Mouse (Mus musculus) left cerebral cortex, postnatal 4 days (tissue): ENCODE measurements around the gene Fa2h. TPM values are rescaled to one million over a fixed set of nuclear protein-coding genes. Genes with fewer than 3 reads are reported as not detected.
A peak's percentile ranks its signal among the peaks of the same experiment; 100 is the strongest.
"Not testable (repeated sequence)": the region's sequence is repeated elsewhere in the genome, so short reads cannot be mapped to it uniquely, and the experiment has no call there.

Experiments
- DNase-seq: peaks from one replicate; pipeline ENCODE4 v3.0.0-alpha.2; 2022
- intact Hi-C: fragments of 180-260 bp; cut with DNase I; formaldehyde crosslinking; loops from one replicate; pipeline ENCODE4 v1.15.1; 2025
- total RNA-seq, 2 experiments: library from RNA; stranded (reverse); gene quantifications; 2 replicates each; pipeline ENCODE4 v1.2.3; 2021

Gene Fa2h
- total RNA-seq, 2 experiments from 2014 or later: 0.62 to 1.1 TPM

DNA sequence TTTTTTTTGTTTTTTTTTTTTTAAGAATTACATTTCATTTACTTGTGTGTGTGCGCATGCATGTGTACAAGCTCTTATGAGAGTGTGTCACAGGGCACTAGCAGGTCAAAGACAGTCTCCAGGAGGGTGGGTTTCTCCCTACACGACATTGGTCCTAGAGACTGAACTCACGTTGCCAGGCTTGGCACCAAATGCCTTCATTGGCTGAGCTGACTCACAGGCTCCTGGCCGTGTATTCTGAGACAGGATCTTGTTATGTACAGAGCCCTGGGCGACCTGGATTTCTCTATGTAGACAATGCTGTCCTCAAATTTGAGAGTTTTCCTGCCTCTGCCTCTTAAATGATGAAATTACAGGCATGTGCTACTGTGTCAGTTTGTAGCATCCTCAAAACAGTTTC lies 33.7 kb downstream of the Fa2h start:
- intact Hi-C loops: no loop called here
- DNase-seq: no peak

DNA sequence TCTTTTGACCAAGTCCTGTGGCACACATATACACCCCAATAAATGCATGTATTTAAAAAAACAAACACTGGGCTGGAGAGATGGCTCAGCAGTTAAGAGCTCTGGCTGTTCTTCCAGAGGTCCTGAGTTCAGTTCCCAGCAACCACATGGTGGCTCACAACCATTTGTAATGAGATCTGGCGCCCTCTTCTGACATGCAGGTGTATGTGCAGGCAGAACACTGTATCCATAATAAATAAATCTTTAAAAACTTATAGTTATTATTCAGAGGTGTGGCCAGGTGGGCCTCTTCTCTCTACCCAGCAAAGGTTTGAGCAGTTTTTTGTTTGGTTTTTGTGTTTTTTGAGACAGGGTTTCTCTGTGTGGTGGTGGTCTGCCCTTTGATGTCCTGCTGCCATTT lies 34.7 kb downstream of the Fa2h start:
- DNase-seq: no peak
- intact Hi-C loops: no loop called here

DNA sequence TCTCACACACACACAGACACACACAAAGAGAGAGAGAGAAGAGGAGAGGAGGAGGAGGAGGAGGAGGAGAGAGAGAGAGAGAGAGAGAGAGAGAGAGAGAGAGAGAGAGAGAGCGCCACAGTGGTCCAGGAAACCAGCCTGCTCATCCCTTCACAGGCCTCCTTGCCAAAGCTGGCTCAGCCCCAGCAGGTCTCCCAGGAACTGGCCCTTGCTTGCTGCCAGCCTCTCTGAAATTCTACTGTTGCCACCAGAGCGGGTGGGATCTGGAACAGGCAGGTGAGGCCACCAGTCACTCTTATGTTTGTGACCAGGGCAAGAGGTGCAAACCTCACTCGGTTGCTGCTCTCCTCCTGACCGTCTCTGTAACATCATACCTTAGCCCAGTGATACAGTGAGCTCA lies 36.2 kb downstream of the Fa2h start:
- peak; percentile 84 for DNase-seq
- intact Hi-C loops: no loop called here

DNA sequence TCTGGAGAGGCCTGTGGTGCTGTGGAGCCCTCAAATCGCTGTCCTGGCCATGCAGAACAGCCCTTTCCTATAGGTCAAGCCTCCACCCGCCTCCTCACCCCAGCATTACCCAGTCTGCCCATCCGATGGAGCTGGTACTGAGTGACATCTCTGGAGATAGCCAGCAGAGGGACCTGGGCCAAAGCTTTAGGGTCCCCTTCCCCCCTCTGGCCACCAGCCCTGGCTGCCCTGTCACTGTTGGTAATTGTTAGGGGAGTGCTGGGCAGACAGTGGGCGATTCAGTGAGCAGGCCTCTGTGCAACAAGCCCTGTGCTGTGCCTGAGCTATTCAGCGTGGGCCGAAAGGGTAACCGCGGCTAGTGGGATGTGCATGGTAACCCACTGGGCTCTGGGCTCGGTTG lies 40.1 kb downstream of the Fa2h start:
- intact Hi-C loops: no loop called here
- DNase-seq: peak; percentile 71

DNA sequence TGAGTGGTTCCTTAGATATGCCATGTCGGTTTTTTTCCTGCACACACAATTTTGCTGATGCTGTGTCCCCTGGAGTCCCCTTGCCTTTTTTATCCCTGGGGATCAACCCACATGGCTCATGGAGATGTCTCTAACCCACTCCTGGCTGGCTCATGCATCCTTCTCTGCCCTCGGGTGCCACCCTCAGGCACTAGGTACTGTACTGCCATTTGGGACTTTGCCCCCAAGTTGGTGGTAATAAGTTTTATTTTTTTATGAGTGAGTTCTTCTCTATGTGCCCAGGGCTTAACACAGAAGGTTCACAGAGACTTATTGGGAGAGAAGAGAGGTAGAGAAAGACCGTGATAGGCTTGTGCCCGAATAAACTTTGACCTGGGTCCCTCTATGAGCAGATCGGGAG lies 41.3 kb downstream of the Fa2h start:
- intact Hi-C loops: no loop called here

DNA sequence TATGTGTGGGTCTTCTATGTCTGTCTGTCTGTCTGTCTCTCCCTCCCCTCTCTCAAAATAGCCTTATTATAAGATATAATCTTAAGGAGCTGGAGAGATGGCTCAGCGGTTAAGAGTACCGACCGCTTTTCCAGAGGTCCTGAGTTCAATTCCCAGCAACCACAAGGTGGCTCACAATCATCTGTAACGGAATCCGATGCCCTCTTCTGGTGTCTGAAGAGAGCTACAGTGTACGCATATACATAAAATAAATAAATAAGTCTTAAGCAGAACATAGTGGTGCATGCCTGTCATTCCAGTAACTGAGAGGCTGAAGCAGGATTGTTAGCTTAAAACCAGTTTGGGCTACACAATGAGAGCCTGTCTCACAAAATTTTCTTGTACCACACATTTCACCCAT lies 43.0 kb downstream of the Fa2h start:
- intact Hi-C loops: no loop called here
- DNase-seq: no peak

More for the DNA sequence above, 41.3 kb downstream of the Fa2h start:
- no peak for DNase-seq

DNA sequence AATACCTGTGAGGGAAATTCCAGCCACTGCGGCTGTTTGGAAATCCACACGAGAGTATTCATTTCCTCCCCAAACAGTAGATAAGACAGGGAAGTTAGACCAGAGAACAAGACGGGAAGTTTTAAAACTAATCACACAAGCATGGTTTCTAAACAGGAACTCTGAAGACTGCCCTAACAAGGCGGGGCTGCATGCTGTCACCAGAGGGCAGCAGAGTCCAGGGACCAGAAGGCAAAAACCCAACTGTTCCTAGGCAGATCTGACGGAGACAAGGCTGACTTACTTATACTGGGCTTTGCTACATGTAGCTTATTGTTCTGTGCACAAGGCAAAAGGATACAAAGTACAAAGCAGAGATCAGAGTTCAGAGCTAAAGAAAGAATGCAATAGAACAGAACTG lies 50.4 kb downstream of the Fa2h start:
- DNase-seq: peak; percentile 85
- intact Hi-C loops: loop anchor here (1.0 kb wide), 1 partner anchor 96 kb away; no protein-coding TSS in a partner anchor

DNA sequence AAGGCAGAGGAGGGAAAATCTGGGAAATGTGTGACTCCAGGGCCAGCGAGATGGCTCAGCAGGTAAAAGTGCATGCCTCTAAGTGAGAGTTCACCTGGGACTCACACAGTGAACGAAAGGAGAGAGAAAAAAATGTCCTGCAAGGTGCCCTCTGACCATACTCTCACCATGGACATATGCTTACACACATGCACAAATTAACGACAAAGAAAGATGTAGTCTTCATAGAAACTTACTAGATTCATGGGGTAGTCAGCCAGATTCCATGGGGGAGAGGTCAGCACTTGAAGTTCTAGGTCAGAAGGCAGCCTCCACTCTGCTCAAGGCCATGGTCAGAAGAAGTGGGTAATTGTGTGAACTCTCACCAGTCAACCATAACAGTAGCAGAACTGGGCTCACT lies 53.4 kb downstream of the Fa2h start:
- DNase-seq: no peak
- intact Hi-C loops: no loop called here

DNA sequence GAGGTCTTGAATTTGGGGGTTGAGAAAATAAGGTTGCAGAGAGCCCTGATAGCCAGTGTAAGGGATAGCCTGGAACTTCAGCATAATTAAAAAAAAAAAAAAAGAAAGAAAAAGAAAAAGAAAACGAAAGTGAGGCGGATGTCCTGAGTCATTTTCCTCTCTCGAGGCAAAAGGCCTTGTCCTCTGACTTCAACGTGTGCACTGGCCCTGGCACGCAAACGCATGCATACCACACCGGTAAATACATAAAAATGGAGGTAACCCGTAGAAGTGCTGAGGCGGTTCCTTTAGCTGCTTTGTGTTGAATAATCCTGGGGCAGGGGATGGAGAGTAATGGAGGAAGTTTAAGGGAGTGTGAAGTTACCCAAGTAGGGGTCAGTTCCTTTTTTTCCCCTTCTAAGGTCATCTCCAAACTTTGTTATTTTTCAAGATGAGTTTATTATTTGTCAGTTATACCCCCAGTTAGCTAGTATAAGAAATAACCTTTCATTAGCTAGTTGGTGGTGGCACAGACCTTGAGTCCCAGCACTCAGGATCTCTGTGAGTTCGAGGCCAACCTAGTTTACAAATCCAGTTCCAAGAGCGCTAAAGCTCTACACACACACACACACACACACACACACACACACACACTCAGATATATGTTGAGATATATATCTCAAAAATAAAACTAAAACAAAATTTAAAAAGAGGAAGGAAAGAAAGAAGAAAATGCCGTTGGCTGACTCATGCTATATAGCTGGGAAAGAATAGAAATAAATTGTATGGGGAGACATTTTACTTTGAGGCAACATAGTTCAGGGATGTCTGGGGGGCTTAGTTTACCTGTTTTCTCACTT lies 55.0 kb downstream of the Fa2h start:
- no peak for DNase-seq
- intact Hi-C loops: no loop called here

DNA sequence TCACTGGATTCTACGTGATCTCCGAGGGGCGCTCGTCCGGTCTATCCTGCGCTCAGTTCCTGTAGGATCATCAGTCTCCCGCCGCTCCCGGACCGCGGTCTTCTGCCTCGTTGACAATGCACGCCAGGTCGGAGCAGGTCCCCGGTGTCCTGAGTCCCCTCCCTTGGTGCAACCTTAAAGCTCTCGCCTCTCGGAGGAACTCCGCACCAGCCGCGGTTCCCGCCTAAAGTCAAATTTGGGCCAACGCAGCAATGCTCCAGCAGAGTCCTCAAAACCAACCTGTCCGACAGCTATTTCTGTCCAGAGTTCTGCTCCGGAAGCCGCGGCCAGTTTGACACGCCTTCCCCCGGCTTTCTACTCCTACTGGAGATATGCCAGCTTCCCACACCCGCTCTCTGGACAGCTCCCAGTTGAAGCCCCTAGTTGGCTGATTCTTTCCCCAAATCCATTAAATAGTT lies 55.7 kb downstream of the Fa2h start, which contains the start of gene Mlkl:
Mlkl (minus strand) TSS at position 288 of the 458 bp plus-strand sequence.
- peak; percentile 47 for DNase-seq
- intact Hi-C loops: no loop called here

DNA sequence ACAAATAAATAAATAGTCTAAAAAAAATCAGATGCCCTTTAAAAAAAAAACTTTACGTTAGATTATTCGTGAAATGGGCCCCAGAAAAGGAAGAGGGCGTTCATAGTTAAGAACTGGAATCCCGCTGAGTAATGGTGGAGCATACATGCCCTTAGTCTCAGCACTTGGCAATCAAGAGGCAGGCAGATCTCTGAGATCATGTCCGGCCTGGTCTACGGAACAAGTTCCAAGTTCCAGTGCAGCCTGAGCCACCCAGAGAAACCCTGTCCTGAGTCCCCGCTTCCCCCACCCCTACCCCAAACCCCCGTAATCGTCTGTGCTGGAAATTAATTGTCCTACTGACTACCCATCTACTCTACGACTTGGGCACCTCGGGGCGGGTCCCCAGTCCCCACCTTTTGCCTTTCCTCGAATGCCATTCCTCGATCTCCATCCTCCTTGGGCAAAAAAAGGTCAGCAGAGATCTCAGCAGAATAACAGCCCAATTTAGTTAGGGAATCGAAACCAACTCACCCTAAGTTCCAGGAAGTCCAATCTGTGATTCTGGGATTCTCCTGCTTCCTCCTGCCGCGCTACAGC lies 56.2 kb downstream of the Fa2h start:
- DNase-seq: no peak
- intact Hi-C loops: no loop called here

DNA sequence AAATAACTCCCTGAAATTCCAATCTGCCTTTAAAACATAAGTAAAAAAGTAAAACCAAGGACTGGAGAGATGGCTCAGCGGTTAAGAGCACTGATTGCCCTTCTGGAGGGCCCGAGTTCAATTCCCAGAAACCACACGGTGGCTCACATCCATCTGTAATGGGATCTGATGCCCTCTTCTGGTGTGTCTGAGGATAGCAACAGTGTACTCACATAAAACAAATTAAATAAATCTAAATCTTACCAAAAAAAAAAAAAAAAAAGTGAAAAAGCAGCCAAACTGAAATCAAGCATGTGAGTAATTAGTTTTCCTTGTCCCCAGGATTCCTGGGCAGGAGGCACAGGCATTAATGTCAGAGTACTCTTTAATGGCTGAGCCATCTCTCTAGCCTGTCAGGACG lies 56.9 kb downstream of the Fa2h start:
- no peak for DNase-seq
- intact Hi-C loops: no loop called here

DNA sequence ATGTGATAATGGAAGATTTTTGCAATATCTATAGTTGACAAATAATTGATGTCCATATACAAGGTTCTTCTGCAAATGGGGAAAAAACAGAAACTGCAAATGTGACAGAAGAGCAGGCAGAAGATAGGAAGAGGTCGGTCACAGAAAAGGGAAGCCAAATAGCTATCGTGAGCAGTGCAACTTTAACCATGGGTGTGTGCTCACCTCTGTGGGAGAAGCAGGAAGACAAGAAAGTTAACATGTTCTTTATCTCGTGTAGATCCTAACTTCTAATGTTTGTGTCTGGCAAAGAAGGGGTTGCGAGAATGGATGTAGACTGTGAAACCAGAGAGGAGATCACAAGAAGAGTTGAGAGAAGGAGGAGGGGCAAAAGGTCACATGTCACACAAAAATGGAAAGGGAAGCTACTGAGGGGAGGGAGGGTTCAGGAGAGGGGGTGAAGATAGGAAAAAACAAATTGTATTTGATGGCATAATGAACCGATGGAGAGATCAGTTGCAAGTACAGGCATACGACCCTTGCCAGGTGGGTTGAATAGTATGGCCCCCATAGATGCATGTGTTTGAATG lies 68.3 kb downstream of the Fa2h start:
- intact Hi-C loops: no loop called here
- DNase-seq: no peak

DNA sequence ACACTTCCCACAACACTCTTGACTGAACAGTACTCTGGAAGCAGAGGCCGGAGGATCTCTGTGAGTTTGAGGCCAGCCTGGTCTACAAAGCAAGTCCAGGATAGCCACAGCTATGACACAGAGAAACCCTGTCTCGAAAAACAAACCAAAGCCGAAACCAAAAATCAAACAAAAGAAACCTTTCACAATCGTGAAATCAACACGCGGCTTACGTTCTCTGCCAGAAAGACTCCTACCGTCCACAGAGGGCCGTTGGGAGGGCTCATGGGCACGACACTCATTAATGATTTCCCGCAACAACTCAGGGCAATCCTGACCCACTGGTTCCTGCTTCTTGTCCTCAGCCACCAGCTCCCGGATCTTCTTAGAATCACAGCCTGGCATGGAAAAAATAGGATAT lies 78.9 kb downstream of the Fa2h start:
- DNase-seq: no peak
- intact Hi-C loops: no loop called here

DNA sequence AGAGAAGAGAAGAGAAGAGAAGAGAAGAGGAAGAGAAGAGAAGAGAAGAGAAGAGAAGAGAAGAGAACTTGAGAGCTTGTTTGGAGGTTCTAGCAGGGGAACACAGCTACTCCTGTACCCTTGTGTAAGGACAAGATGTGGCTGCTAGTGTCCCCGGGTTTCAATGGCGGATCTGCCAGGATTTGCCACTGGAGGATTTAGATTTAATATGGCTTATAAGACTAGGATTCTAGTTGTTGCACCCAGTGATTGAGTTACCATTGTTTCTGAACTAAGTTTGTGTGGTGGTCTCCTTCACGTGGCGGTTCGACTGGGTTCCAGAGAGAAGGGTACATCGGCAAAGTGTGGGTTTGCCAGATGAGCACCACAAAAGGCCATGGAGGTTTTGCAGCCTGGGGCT lies 79.7 kb downstream of the Fa2h start:
- intact Hi-C loops, DNase-seq: not testable (repeated sequence)

DNA sequence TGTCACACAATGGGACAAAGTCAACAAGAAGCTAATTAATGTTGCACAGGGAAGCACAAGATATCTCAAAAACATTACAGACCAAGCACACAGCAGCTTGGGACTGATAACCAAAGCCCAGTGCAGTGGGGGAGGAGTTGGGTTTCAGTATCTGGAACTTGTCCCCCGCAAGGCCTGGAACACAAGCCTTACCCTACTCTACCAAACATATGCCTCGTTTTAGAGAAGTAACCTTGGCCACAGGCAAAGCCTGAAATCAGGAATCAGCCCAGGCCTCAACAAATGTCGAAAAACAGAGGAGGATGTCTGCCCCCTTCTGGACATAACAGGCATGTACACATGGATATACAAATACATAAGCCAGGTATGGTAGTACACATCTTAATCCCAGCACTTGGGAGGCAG lies 80.9 kb downstream of the Fa2h start:
- intact Hi-C loops: no loop called here
- DNase-seq: no peak

DNA sequence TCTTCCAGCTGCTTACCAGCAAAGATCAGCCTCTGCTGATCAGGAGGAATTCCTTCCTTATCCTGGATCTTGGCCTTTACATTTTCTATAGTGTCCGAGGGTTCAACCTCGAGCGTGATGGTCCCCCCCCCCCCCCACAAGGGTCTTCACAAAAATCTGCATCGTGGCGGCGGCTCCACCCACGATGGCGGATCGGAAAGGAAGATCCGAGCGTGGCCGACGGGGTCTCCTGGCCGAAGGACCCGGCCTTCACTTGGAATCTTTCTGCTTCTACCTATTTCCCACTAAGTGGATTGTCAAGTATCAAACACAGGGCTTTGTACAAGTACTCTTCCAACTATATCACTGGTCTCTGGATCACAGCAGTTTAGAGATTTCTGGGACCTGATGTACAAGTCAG lies 83.6 kb downstream of the Fa2h start:
- intact Hi-C loops, DNase-seq: not testable (repeated sequence)

DNA sequence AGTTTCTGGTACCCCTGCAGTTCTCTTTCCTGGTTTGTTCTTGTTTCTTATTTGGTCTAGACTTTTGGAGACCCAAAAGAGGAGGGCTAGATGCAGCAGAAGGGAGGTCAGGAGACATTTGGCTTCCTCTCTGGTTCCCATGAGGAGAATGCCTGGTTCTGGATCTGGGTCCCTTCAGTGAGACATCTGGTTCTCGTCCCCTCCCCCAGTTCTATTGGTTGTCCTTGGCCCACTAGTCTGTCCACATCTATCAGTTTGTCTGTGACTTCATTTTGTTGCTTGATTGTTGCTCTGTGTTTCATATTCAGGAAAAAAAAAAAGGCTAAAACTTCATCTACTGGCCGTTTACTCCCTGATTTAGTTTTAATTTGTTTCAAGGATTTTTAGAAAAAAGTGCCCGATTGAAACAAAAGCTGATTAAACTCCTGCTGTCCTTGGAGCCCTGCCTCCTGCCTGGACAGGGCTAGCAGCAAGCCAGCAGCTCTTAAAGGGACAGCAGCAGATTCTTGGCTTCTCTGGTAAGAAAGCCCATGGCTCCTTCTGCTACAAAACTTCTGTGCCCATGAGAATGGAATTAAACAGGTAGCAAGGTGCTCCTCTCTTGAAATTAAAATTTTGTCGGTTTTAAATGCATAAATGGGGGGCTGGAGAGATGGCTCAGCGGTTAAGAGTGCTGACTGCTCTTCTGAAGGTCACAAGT lies 88.4 kb downstream of the Fa2h start:
- DNase-seq: peak; percentile 23
- intact Hi-C loops: no loop called here

DNA sequence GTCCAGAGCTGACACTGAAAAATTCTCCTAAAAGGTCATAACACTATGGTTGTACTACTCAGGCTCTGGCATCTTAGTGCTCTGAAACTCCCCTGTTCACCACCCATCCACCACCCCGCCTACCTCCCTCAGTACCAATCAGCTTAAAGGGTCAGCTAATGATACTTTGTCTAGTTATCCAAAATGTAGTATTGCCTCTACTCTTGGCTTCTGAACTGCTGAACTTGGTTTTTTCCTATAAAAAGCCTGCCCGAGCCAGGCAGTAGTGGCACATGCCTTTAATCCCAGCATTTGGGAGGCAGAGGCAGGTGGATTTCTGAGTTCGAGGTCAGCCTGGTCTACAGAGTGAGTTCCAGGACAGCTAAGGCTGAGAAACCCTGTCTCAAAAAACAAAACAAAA lies 89.3 kb downstream of the Fa2h start:
- intact Hi-C loops: no loop called here
- DNase-seq: no peak

DNA sequence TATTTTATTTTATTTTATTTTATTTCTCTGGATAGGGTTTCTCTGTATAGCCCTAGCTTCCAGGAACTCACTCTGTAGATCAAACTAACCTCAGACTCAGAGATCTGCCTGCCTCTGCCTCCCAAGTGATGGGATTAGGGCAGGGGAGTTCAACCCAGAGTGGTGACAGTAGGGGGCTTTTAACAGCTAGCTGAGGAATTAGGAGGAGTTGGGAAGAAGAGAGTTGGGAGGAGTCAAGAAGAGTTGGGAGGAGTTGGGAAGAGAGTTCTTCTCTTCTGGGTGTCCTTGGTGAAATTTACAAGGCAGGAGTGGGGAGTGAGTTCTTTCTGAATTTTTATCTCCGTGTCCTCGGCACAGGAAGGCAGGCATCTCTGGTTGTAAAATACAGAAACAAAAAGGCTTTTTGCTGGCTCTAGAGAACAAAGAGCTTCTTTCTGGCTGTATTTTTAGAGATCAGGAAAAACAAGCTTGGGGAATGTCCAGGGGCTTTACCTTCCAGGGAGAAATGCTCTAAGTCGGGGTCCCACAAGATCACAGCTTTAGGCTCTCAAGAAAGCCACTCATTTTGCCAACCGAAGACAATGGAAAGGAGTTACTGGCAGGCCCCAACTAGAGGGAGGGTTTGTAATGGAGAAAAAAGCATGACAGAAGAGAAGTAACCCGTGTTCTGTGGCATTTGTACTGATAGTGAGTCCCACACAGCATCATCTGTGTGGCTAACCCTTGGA lies 90.4 kb downstream of the Fa2h start:
- intact Hi-C loops: not testable (repeated sequence)

More for the DNA sequence above, 90.4 kb downstream of the Fa2h start:
- not testable (repeated sequence) for DNase-seq
